Mouse (Mus musculus) cerebellum, adult 11-12 months (tissue): Measurements from ENCODE around the gene Atxn7l2.
"Not testable (repeated sequence)": the region's sequence is repeated elsewhere in the genome, so short reads cannot be mapped to it uniquely, and the experiment has no call there.

ENCODE experiments used
- DNase-seq: peaks from one replicate; pipeline ENCODE4 v3.0.0; 2022

Atxn7l2 gene

GRCm38 (mm10) chr3:108210771-108211139 is at the start of gene Atxn7l2:
TSS of gene Atxn7l2 (minus strand) at chr3:108210934.
- DNase-seq, result no peak

- no peak for DNase-seq
Observed at GRCm38 (mm10) chr3:108259319-108259718, 48.6 kb upstream of the Atxn7l2 start.

- DNase-seq, result no peak
Observed at GRCm38 (mm10) chr3:108257831-108258500, 47.2 kb upstream of the Atxn7l2 start.

GRCm38 (mm10) chr3:108256719-108257637 is 46.2 kb upstream of the Atxn7l2 start, which contains the start of gene Psma5:
TSS of gene Psma5 (plus strand) at chr3:108256926.
- DNase-seq, result peak; percentile 94

GRCm38 (mm10) chr3:108246857-108247256 is 36.1 kb upstream of the Atxn7l2 start:
- no peak for DNase-seq

GRCm38 (mm10) chr3:108241243-108241839 is 30.6 kb upstream of the Atxn7l2 start:
- DNase-seq, result no peak

GRCm38 (mm10) chr3:108237474-108238102 is 26.9 kb upstream of the Atxn7l2 start:
- not testable (repeated sequence) for DNase-seq

GRCm38 (mm10) chr3:108231646-108232045 is 20.9 kb upstream of the Atxn7l2 start:
- DNase-seq, result no peak

- DNase-seq, result no peak
Observed at GRCm38 (mm10) chr3:108227521-108227920, 16.8 kb upstream of the Atxn7l2 start.

GRCm38 (mm10) chr3:108226558-108227350 is 16.0 kb upstream of the Atxn7l2 start, which contains the start of gene Sypl2:
TSS of gene Sypl2 (minus strand) at chr3:108226648.
- DNase-seq, result peak; percentile 12

GRCm38 (mm10) chr3:108225711-108226557 is 15.2 kb upstream of the Atxn7l2 start:
- DNase-seq, result no peak

- no peak for DNase-seq
Observed at GRCm38 (mm10) chr3:108220661-108221060, 9.9 kb upstream of the Atxn7l2 start.

- DNase-seq, result no peak
Observed at GRCm38 (mm10) chr3:108214734-108215133, 4.0 kb upstream of the Atxn7l2 start.

GRCm38 (mm10) chr3:108212406-108212805 is 1.7 kb upstream of the Atxn7l2 start:
- peak; percentile 64 for DNase-seq

GRCm38 (mm10) chr3:108211845-108212244 is 1.1 kb upstream of the Atxn7l2 start:
- DNase-seq, result peak; percentile 72

- peak; percentile 97 for DNase-seq
Observed at GRCm38 (mm10) chr3:108209946-108210770, 576 bp downstream of the Atxn7l2 start.

- peak; percentile 71 for DNase-seq
Observed at GRCm38 (mm10) chr3:108209536-108209935, 1.2 kb downstream of the Atxn7l2 start.

GRCm38 (mm10) chr3:108209001-108209400 is 1.7 kb downstream of the Atxn7l2 start:
- peak; percentile 68 for DNase-seq

- peak; percentile 47 for DNase-seq
Observed at GRCm38 (mm10) chr3:108206731-108207375, 3.9 kb downstream of the Atxn7l2 start.

GRCm38 (mm10) chr3:108205601-108206000 is 5.1 kb downstream of the Atxn7l2 start:
- peak; percentile 35 for DNase-seq
